Mouse (Mus musculus): ENCODE measurements around the gene Zswim1.

- no peak for TF ChIP-seq CTCF (IDR thresholded peaks at IDR 0.05; ENCODE audit: low read depth)
- no peak for TF ChIP-seq EP300 (IDR thresholded peaks at IDR 0.05; ENCODE audit: low read depth)
Observed at GRCm38 (mm10) chr2:164856309-164857100, 34.0 kb downstream of the Zswim1 start.
